Mouse (Mus musculus) ES-E14 (cell line): Measurements from ENCODE around the gene Tmem222.

Source experiments
- CHD2 ChIP-seq: IDR thresholded peaks from 2 replicates; pipeline ENCODE4 v1.6.1; 2014; ENCODE audit warnings: mild to moderate bottlenecking, low read depth, low read length, inconsistent platforms
- ZC3H11A ChIP-seq: IDR thresholded peaks from 2 replicates; pipeline ENCODE4 v1.6.1; 2012; ENCODE audit warnings: low read depth, mild to moderate bottlenecking, inconsistent platforms, low read length, borderline replicate concordance

DNA sequence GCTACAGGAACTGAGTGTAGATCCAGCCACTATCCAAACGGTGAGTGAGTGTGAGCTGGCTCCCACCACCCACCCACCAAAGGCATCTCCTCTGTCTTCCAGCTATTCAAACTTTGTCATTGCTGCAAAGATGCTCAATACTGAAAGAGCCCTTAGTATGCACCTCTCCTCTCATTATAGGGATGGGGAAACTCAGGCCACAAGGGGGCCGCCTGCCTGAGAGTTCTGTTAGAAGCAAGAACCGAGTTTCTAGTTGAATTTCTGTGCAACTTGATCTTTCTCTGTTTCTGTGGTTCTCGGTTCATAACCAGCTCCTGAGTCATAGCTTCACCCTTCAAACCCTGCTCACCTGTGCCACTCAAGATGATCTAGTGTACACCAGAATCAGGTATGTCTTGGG lies 25.5 kb downstream of the Tmem222 start:
- TF ChIP-seq ZC3H11A: no peak
- no peak for TF ChIP-seq CHD2
